Mouse (Mus musculus): ENCODE data around the gene Ist1. TPM values are rescaled to one million over a fixed set of nuclear protein-coding genes. Genes with fewer than 3 reads are reported as not detected.

Gene Ist1
- total RNA-seq, 2 experiments from 2014 or later: 68.7 to 75.7 TPM

Other genes with a start within 250 kb of the Ist1 start
- under 1 TPM; 0.27 to 0.29 TPM for gene Pmfbp1, start 199.2 kb downstream of the Ist1 start, total RNA-seq (2021)
- 10 to 100 TPM; 29.8 to 30.6 TPM for gene Dhx38, start 127.4 kb downstream of the Ist1 start, total RNA-seq (2021)
- gene Txnl4b, start 127.4 kb downstream of the Ist1 start, total RNA-seq (2021): 10 to 100 TPM; 14.0 to 16.6 TPM
- gene Hp, start 114.1 kb downstream of the Ist1 start, total RNA-seq (2021): not detected
- 10 to 100 TPM; 18.1 to 19.3 TPM for gene Dhodh, start 84.6 kb downstream of the Ist1 start, total RNA-seq (2021)
- 1 to 10 TPM in 1 of 2 experiments, under 1 TPM in 1; 0.93 to 1.3 TPM for gene Pkd1l3, start 78.7 kb downstream of the Ist1 start, total RNA-seq (2021)
- 10 to 100 TPM; 45.3 to 46.4 TPM for gene Zfp821, start 12.3 kb upstream of the Ist1 start, total RNA-seq (2021)
- gene Atxn1l, start 44.5 kb upstream of the Ist1 start, total RNA-seq (2021): 10 to 100 TPM; 41.0 to 41.8 TPM
- gene Ap1g1, start 85.3 kb upstream of the Ist1 start, total RNA-seq (2021): 10 to 100 TPM; 78.5 to 90.3 TPM
- 10 to 100 TPM; 31.9 to 39.3 TPM for gene Phlpp2, start 175.3 kb upstream of the Ist1 start, total RNA-seq (2021)

Measured in left cerebral cortex, postnatal 36 days (tissue).